Mouse (Mus musculus) cerebellum, adult (tissue): ENCODE measurements at regions not wholly inside any gene's neighbourhood (a gene's known extent, or its start where the extent isn't known, plus 50 kb on each side); places are given as distances from the start of the nearest gene placed in this dataset.

ENCODE experiments used
- ATAC-seq: cut with Nextera tagmentation; 2 replicates; pipeline ENCODE4 v1.9.2; 2017; ENCODE audit warnings: mild to moderate bottlenecking, moderate library complexity, mixed read lengths; ENCODE audit not compliant: insufficient number of reproducible peaks, low FRiP score, low TSS enrichment

- no peak; the same call in 1 of the 2 replicates for ATAC-seq
These were observed 208.5 kb upstream of the Arpp21 start for GRCm38 (mm10) chr9:112444220-112444619.

- no peak for ATAC-seq
These were observed 200.4 kb upstream of the Arpp21 start for GRCm38 (mm10) chr9:112436094-112436493.

GRCm38 (mm10) chr9:112431920-112432437 lies 196.2 kb upstream of the Arpp21 start:
- ATAC-seq = no peak

- no peak for ATAC-seq
These were observed 193.5 kb upstream of the Arpp21 start for GRCm38 (mm10) chr9:112429196-112429595.

- ATAC-seq = no peak
These were observed 170.1 kb upstream of the Arpp21 start for GRCm38 (mm10) chr9:112405772-112406315.

- ATAC-seq = no peak
These were observed 135.0 kb upstream of the Arpp21 start for GRCm38 (mm10) chr9:112370746-112371145.

- ATAC-seq = no peak
These were observed 131.6 kb upstream of the Arpp21 start for GRCm38 (mm10) chr9:112367291-112367690.

- no peak for ATAC-seq
These were observed 125.6 kb upstream of the Arpp21 start for GRCm38 (mm10) chr9:112361355-112361754.

- no peak for ATAC-seq
These were observed 123.1 kb upstream of the Arpp21 start for GRCm38 (mm10) chr9:112358711-112359298.

- no peak for ATAC-seq
These were observed 117.5 kb upstream of the Arpp21 start for GRCm38 (mm10) chr9:112353196-112353595.

- ATAC-seq = no peak
These were observed 113.2 kb upstream of the Arpp21 start for GRCm38 (mm10) chr9:112348942-112349341.

- ATAC-seq = no peak
These were observed 109.1 kb upstream of the Arpp21 start for GRCm38 (mm10) chr9:112344792-112345191.

- ATAC-seq = no peak
These were observed 104.6 kb upstream of the Arpp21 start for GRCm38 (mm10) chr9:112340363-112340762.

GRCm38 (mm10) chr9:112320016-112320415 lies 84.3 kb upstream of the Arpp21 start:
- no peak for ATAC-seq

GRCm38 (mm10) chr9:112308950-112309349 lies 73.2 kb upstream of the Arpp21 start:
- no peak for ATAC-seq

GRCm38 (mm10) chr9:112307837-112308236 lies 72.1 kb upstream of the Arpp21 start:
- ATAC-seq = no peak

GRCm38 (mm10) chr9:112291875-112292274 lies 56.1 kb upstream of the Arpp21 start:
- ATAC-seq = no peak
